Mouse (Mus musculus): ENCODE measurements around the gene Crat. TPM values are rescaled to one million over a fixed set of nuclear protein-coding genes. Genes with fewer than 3 reads are reported as not detected.
A peak's percentile ranks its signal among the peaks of the same experiment; 100 is the strongest.

The Crat gene
- total and polyA plus RNA-seq, 3 experiments: 16.1 to 44.4 (median 34.2) TPM

DNA sequence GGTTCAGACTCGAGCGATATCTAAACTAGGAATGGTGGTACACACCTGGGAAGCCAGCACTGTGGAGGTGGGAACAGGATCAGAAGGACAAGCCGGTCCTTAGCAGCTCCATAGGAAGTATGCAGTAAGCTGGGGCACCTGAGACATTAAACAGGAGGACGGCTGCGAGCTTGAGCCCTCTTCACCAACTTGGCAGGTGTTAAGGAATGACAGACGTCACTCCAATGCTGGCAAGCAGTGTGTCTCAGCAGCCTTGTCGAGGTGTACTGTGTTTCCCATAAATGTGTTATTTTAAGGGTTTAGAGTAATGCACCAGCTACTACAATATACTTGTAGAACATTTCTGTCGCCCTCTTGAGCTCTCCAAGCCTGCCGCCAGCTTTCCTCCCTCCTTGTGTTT lies 28.7 kb downstream of the Crat start:
- no peaks in the 10 kb centered on the region for H3K27me3 ChIP-seq (ENCODE audit: insufficient read depth, low read length)
- DNase-seq (ENCODE audit: low spot score): no peak
- no peak overlapping the region for H3K4me3 ChIP-seq (ENCODE audit: low read depth, low read length)
- H3K9me3 ChIP-seq (replicated peaks): no peaks in the 10 kb centered on the region
- peaks cover 26% of the 10 kb centered on the region for H3K4me1 ChIP-seq (ENCODE audit: insufficient read depth, low read depth, low read length)
- no peak for TF ChIP-seq GATA2 (IDR thresholded peaks at IDR 0.05; ENCODE audit: borderline replicate concordance, low read depth, low read length)
- TF ChIP-seq CTCF (IDR thresholded peaks at IDR 0.05; ENCODE audit: low read depth, low read length): no peak
- H3K36me3 ChIP-seq (replicated peaks): peaks cover 51% of the 10 kb centered on the region
- no peak for ATAC-seq (ENCODE audit: extremely low read depth, insufficient number of reproducible peaks, low FRiP score, poor library complexity, severe bottlenecking)

- Histone ChIP-seq H3K4me1 (ENCODE audit: insufficient read depth, low read depth, low read length) (peaks cover 27% of the 10 kb centered on the region), H3K36me3 (replicated peaks) (peaks cover 64% of the 10 kb centered on the region), H3K27me3 (ENCODE audit: insufficient read depth, low read length) (no peaks in the 10 kb centered on the region), H3K4me3 (ENCODE audit: low read depth, low read length) (no peak overlapping the region), H3K9me3 (replicated peaks) (no peaks in the 10 kb centered on the region)
- ATAC-seq (ENCODE audit: extremely low read depth, insufficient number of reproducible peaks, low FRiP score, poor library complexity, severe bottlenecking): no peak
- DNase-seq (ENCODE audit: low spot score): no peak
- TF ChIP-seq GATA2 (IDR thresholded peaks at IDR 0.05; ENCODE audit: borderline replicate concordance, low read depth, low read length) (no peak), GATA1 (IDR thresholded peaks at IDR 0.05; ENCODE audit: borderline replicate concordance, low read length) (no peak), CTCF (IDR thresholded peaks at IDR 0.05; ENCODE audit: low read depth, low read length) (no peak), TAL1 (conservative IDR thresholded peaks at IDR 0.05; ENCODE audit: low read depth, low read length) (no peak), POLR2AphosphoS5 (IDR thresholded peaks at IDR 0.05; ENCODE audit: insufficient replicate concordance, low read depth, low read length) (no peak)
These were observed 30.0 kb downstream of the Crat start for GRCm38 (mm10) chr2:30385591-30385990.

DNA sequence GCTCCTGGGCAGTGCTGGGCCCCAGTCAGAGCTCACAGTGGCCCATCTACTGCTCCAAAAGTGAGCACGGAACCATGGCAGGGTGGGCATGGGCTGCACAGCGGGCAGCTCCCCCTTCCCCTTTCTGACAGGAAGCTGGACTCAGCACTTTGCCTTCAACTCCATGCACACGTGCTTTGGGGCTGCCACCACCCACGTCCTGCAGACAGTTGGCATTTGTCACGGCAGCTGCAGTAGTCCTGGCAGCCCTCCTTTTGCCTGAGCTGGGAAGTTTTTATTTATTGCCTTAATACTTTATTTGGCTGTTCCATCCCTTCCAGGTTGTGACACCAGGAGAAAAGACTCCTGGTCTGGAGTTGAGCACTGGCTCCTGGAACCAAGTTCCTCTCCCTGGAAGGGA lies 30.8 kb downstream of the Crat start:
- no peaks in the 10 kb centered on the region for H3K9me3 ChIP-seq (replicated peaks)
- peaks cover 30% of the 10 kb centered on the region for H3K4me1 ChIP-seq (ENCODE audit: insufficient read depth, low read depth, low read length)
- H3K4me3 ChIP-seq (ENCODE audit: low read depth, low read length): no peak overlapping the region
- peaks cover 71% of the 10 kb centered on the region for H3K36me3 ChIP-seq (replicated peaks)
- no peaks in the 10 kb centered on the region for H3K27me3 ChIP-seq (ENCODE audit: insufficient read depth, low read length)
- no peak for ATAC-seq (ENCODE audit: extremely low read depth, insufficient number of reproducible peaks, low FRiP score, poor library complexity, severe bottlenecking)
- TF ChIP-seq POLR2AphosphoS5 (IDR thresholded peaks at IDR 0.05; ENCODE audit: insufficient replicate concordance, low read depth, low read length) (no peak), CTCF (IDR thresholded peaks at IDR 0.05; ENCODE audit: low read depth, low read length) (no peak), GATA1 (IDR thresholded peaks at IDR 0.05; ENCODE audit: borderline replicate concordance, low read length) (no peak), TAL1 (conservative IDR thresholded peaks at IDR 0.05; ENCODE audit: low read depth, low read length) (no peak), GATA2 (IDR thresholded peaks at IDR 0.05; ENCODE audit: borderline replicate concordance, low read depth, low read length) (no peak)
- no peak for DNase-seq (ENCODE audit: low spot score)

GRCm38 (mm10) chr2:30381377-30381725 lies 34.3 kb downstream of the Crat start:
- peaks cover 49% of the 10 kb centered on the region for H3K4me1 ChIP-seq (ENCODE audit: insufficient read depth, low read depth, low read length)
- no peaks in the 10 kb centered on the region for H3K9me3 ChIP-seq (replicated peaks)
- no peak for DNase-seq (ENCODE audit: low spot score)
- TF ChIP-seq POLR2AphosphoS5 (IDR thresholded peaks at IDR 0.05; ENCODE audit: insufficient replicate concordance, low read depth, low read length) (no peak), TAL1 (conservative IDR thresholded peaks at IDR 0.05; ENCODE audit: low read depth, low read length) (no peak), GATA2 (IDR thresholded peaks at IDR 0.05; ENCODE audit: borderline replicate concordance, low read depth, low read length) (no peak), GATA1 (IDR thresholded peaks at IDR 0.05; ENCODE audit: borderline replicate concordance, low read length) (no peak), CTCF (IDR thresholded peaks at IDR 0.05; ENCODE audit: low read depth, low read length) (no peak)
- no peaks in the 10 kb centered on the region for H3K27me3 ChIP-seq (ENCODE audit: insufficient read depth, low read length)
- H3K4me3 ChIP-seq (ENCODE audit: low read depth, low read length): no peak overlapping the region
- H3K36me3 ChIP-seq (replicated peaks): peaks cover 98% of the 10 kb centered on the region
- ATAC-seq (ENCODE audit: extremely low read depth, insufficient number of reproducible peaks, low FRiP score, poor library complexity, severe bottlenecking): no peak

DNA sequence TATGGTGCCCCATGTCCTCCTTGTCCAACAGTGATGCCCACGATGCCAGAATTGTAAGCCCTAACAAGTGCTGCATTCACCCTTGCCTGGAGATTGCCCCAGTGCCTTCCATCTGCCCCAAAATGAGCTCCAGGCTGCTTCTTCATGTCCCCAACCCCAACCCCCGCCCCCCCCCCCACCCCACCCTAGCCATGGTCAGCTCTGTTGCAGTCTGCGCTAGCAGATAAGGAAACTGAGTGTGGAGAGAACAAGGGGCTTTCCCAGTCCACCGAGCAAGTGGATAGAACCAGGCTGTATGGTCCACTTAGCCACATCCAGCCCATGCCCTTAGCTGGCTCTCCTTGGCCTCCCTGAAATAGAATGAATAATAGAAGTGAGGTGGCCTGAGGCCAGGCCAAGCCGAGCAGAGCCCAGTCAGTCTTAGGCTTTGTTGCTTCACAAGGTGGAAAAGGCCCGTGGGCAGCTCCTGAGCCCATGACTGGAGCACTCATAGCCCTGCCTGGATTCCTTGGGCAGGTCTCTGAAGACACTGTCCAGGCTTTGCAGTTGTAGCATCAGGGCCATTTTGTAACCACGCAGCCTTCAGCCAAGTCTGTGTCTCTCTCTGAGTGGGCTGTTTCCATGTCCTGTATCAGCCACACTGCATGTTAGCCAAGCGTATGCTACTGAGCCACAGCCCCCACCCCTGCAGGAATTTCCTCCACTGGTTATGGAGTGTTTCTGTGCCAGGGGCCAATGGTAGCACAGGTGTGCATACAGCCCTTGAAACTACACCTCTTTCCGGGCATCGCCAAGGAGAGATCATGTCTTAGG lies 34.8 kb downstream of the Crat start:
- H3K4me3 ChIP-seq (ENCODE audit: low read depth, low read length): peak overlapping the region; percentile 34; the same call in 1 of the 2 replicates
- ATAC-seq (ENCODE audit: extremely low read depth, insufficient number of reproducible peaks, low FRiP score, poor library complexity, severe bottlenecking) (no peak), DNase-seq (ENCODE audit: low spot score) (no peak)
- TF ChIP-seq TAL1 (conservative IDR thresholded peaks at IDR 0.05; ENCODE audit: low read depth, low read length) (0 out of 2 replicates have a peak, but pooled peaks have one; percentile 19), GATA1 (IDR thresholded peaks at IDR 0.05; ENCODE audit: borderline replicate concordance, low read length) (no peak)
- peaks cover 52% of the 10 kb centered on the region for H3K4me1 ChIP-seq (ENCODE audit: insufficient read depth, low read depth, low read length)
- H3K27me3 ChIP-seq (ENCODE audit: insufficient read depth, low read length): no peaks in the 10 kb centered on the region
- peaks cover 99% of the 10 kb centered on the region for H3K36me3 ChIP-seq (replicated peaks)
- H3K9me3 ChIP-seq (replicated peaks): no peaks in the 10 kb centered on the region

DNA sequence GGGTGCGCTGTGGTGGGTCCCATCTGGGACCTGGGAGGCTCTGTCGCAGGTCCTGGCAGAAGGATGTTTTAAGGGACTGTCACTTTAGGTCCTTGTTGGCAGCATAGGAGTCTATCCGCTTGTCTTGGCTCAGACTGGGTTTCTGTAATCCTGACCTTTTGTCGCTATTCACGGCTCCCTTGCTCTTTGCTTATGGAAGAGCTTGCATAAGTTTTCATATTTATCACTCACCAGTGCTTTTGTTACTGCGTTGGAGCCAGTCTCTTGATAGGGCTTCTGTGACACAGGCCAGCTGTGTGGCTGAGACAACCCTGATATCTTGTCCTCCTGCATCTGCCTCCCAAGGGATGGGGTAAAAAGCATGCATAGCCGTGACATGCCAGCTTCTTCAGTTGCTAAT lies 36.3 kb downstream of the Crat start:
- H3K4me1 ChIP-seq (ENCODE audit: insufficient read depth, low read depth, low read length): peaks cover 45% of the 10 kb centered on the region

More for the DNA sequence above, 36.3 kb downstream of the Crat start:
- TF ChIP-seq GATA1 (IDR thresholded peaks at IDR 0.05; ENCODE audit: borderline replicate concordance, low read length): no peak
- no peak for TF ChIP-seq POLR2AphosphoS5 (IDR thresholded peaks at IDR 0.05; ENCODE audit: insufficient replicate concordance, low read depth, low read length)
- no peak for TF ChIP-seq TAL1 (conservative IDR thresholded peaks at IDR 0.05; ENCODE audit: low read depth, low read length)
- TF ChIP-seq GATA2 (IDR thresholded peaks at IDR 0.05; ENCODE audit: borderline replicate concordance, low read depth, low read length): no peak
- H3K36me3 ChIP-seq (replicated peaks): peaks cover 98% of the 10 kb centered on the region
- ATAC-seq (ENCODE audit: extremely low read depth, insufficient number of reproducible peaks, low FRiP score, poor library complexity, severe bottlenecking) (no peak), DNase-seq (ENCODE audit: low spot score) (no peak)
- no peak overlapping the region for H3K4me3 ChIP-seq (ENCODE audit: low read depth, low read length)
- no peaks in the 10 kb centered on the region for H3K27me3 ChIP-seq (ENCODE audit: insufficient read depth, low read length)
- no peaks in the 10 kb centered on the region for H3K9me3 ChIP-seq (replicated peaks)
